Mouse (Mus musculus): Measurements from ENCODE around the gene Apbb1. TPM values are rescaled to one million over a fixed set of nuclear protein-coding genes. Genes with fewer than 3 reads are reported as not detected.

Gene Apbb1
- polyA plus RNA-seq, 1 experiment = 15.8 TPM

- no peak for DNase-seq (ENCODE audit: low read depth, low spot score)
- 41% methylated on average over 3 of the region's 3 CpGs for WGBS
Observed at GRCm38 (mm10) chr7:105576166-105576748, 5.2 kb downstream of the Apbb1 start.

- WGBS = 88% methylated on average over 4 of the region's 4 CpGs
- no peak for DNase-seq (ENCODE audit: low read depth, low spot score)
Observed at GRCm38 (mm10) chr7:105574537-105574936, 6.9 kb downstream of the Apbb1 start.

- no peak for DNase-seq (ENCODE audit: low read depth, low spot score)
- WGBS = 94% methylated on average over 8 of the region's 8 CpGs
Observed at GRCm38 (mm10) chr7:105572949-105573348, 8.5 kb downstream of the Apbb1 start.

- 77% methylated on average over 4 of the region's 4 CpGs for WGBS
- no peak for DNase-seq (ENCODE audit: low read depth, low spot score)
Observed at GRCm38 (mm10) chr7:105570756-105571155, 10.7 kb downstream of the Apbb1 start.

- no peak for DNase-seq (ENCODE audit: low read depth, low spot score)
- WGBS = 65% methylated on average over 12 of the region's 12 CpGs
Observed at GRCm38 (mm10) chr7:105569512-105570496, 11.6 kb downstream of the Apbb1 start.

- WGBS = 9% methylated on average over 6 of the region's 6 CpGs
- no peak for DNase-seq (ENCODE audit: low read depth, low spot score)
Observed at GRCm38 (mm10) chr7:105568988-105569471, 12.4 kb downstream of the Apbb1 start.

- DNase-seq (ENCODE audit: low read depth, low spot score) = no peak
- WGBS = 40% methylated on average over 7 of the region's 7 CpGs
Observed at GRCm38 (mm10) chr7:105568583-105568982, 12.9 kb downstream of the Apbb1 start.

- no peak for DNase-seq (ENCODE audit: low read depth, low spot score)
- WGBS = 77% methylated on average over 17 of the region's 17 CpGs
Observed at GRCm38 (mm10) chr7:105565071-105565836, 16.2 kb downstream of the Apbb1 start.

- DNase-seq (ENCODE audit: low read depth, low spot score) = no peak
- 67% methylated on average over 3 of the region's 3 CpGs for WGBS
Observed at GRCm38 (mm10) chr7:105563367-105563766, 18.1 kb downstream of the Apbb1 start.

- DNase-seq (ENCODE audit: low read depth, low spot score) = no peak
- WGBS = 79% methylated on average over 3 of the region's 3 CpGs
Observed at GRCm38 (mm10) chr7:105562317-105562716, 19.1 kb downstream of the Apbb1 start.

GRCm38 (mm10) chr7:105559016-105559415, 22.4 kb downstream of the Apbb1 start:
- WGBS = 87% methylated on average over 9 of the region's 9 CpGs
- DNase-seq (ENCODE audit: low read depth, low spot score) = no peak

- DNase-seq (ENCODE audit: low read depth, low spot score) = no peak
- WGBS = 82% methylated on average over 11 of the region's 11 CpGs
Observed at GRCm38 (mm10) chr7:105557671-105558070, 23.8 kb downstream of the Apbb1 start.

GRCm38 (mm10) chr7:105556406-105556805, 25.0 kb downstream of the Apbb1 start:
- 86% methylated on average over 8 of the region's 8 CpGs for WGBS
- DNase-seq (ENCODE audit: low read depth, low spot score) = no peak

- WGBS = 94% methylated on average over 10 of the region's 10 CpGs
- DNase-seq (ENCODE audit: low read depth, low spot score) = no peak
Observed at GRCm38 (mm10) chr7:105555571-105555970, 25.9 kb downstream of the Apbb1 start.

GRCm38 (mm10) chr7:105554212-105554942, 27.1 kb downstream of the Apbb1 start, which contains the start of gene Smpd1:
TSS of gene Smpd1 (plus strand) at chr7:105554360.
- 1% methylated on average over 26 of the region's 26 CpGs for WGBS
- peak; percentile 79 for DNase-seq (ENCODE audit: low read depth, low spot score)

- 34% methylated on average over 27 of the region's 27 CpGs for WGBS
- no peak for DNase-seq (ENCODE audit: low read depth, low spot score)
Observed at GRCm38 (mm10) chr7:105553456-105554211, 27.8 kb downstream of the Apbb1 start.

- 37% methylated on average over 6 of the region's 6 CpGs for WGBS
- DNase-seq (ENCODE audit: low read depth, low spot score) = no peak
Observed at GRCm38 (mm10) chr7:105549035-105549434, 32.4 kb downstream of the Apbb1 start.

GRCm38 (mm10) chr7:105547970-105548369, 33.5 kb downstream of the Apbb1 start:
- DNase-seq (ENCODE audit: low read depth, low spot score) = no peak
- 72% methylated on average over 7 of the region's 7 CpGs for WGBS

- no peak for DNase-seq (ENCODE audit: low read depth, low spot score)
- 49% methylated on average over 8 of the region's 8 CpGs for WGBS
Observed at GRCm38 (mm10) chr7:105545986-105546385, 35.5 kb downstream of the Apbb1 start.
